Mouse (Mus musculus): ENCODE measurements around the gene Acta2. TPM values are rescaled to one million over a fixed set of nuclear protein-coding genes. Genes with fewer than 3 reads are reported as not detected.
A peak's percentile ranks its signal among the peaks of the same experiment; 100 is the strongest.
"Not testable (repeated sequence)": the region's sequence is repeated elsewhere in the genome, so short reads cannot be mapped to it uniquely, and the experiment has no call there.

Gene Acta2
- polyA plus RNA-seq, 1 experiment from 2014 or later: 1,410 TPM

- Histone ChIP-seq H3K27ac (0 out of 2 replicates have a peak overlapping the region, but pooled peaks have one; percentile 37), H3K36me3 (no peaks in the 10 kb centered on the region), H3K9me3 (no peaks in the 10 kb centered on the region), H3K4me2 (replicated peaks) (peak overlapping the region; percentile 22; the same call in 1 of the 2 replicates), H3K4me3 (replicated peaks) (no peak overlapping the region), H3K27me3 (replicated peaks) (no peaks in the 10 kb centered on the region), H3K4me1 (replicated peaks) (0 out of 2 replicates have a peak, but pooled peaks cover 9% of the 10 kb centered on the region), H3K9ac (no peak overlapping the region)
- no peak for ATAC-seq
- 73% methylated on average over 12 of the region's 12 CpGs for WGBS
These were observed 42.7 kb downstream of the Acta2 start for GRCm38 (mm10) chr19:34212489-34213250.

DNA sequence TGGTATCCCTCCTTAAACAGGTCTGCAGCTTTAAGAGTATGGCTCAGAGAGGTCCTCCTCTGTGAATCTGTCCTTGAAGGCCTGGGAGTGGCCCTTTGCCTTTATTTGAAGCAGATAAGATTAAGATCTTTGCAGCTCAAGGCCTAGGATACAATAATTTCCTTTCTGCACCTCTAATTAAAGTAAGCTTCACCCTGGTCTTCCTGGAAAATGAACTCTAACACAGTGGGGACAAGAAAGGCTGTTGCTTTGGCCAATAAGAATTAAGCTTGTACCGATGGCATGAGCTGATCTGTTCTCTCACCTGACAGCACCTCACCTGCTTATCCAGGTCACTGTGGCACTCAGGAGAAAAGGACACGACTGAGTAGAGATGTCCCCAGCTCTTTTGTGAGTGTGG is 44.5 kb downstream of the Acta2 start:
- WGBS: 46% methylated on average over 2 of the region's 2 CpGs
- peak; percentile 74 for ATAC-seq

DNA sequence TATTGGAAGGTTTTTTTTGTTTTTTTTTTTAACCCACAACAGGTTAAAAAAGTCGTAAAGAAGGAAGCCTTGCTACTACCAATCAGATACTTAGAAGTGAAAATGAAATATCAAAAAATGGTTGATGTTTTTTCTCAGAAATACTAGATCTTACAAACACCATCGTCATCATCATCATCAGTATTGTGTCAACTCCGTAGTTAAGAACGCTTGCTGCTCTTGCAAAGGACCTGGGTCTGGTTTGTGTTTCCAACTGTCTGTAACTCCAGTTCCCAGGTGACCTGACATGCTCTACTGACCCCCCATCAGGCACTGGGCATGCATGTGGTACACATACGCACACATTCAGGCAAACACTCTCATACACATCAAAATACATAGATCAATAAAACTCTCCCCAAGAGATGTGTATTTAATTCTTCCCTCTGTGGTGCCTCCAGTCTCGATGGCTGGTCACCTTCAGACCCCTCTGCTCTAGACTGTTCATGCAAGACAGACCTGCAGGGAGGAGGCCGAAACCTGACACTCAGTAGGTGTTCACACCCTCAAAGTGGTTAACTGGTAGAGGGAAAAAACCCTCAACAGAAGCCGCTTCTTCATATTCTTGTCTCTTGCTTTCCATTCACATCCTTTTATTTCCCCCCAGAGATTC is 45.3 kb downstream of the Acta2 start:
- H3K27me3 ChIP-seq (replicated peaks): no peaks in the 10 kb centered on the region
- no peaks in the 10 kb centered on the region for H3K9me3 ChIP-seq
- 0 out of 2 replicates have a peak, but pooled peaks cover 9% of the 10 kb centered on the region for H3K4me1 ChIP-seq (replicated peaks)
- 76% methylated on average over 8 of the region's 8 CpGs for WGBS
- H3K4me2 ChIP-seq (replicated peaks): no peak overlapping the region
- H3K27ac ChIP-seq: peak overlapping the region; percentile 56
- ATAC-seq: 0 out of 2 replicates have a peak, but pooled peaks have one; percentile 19
- H3K9ac ChIP-seq: no peak overlapping the region
- H3K36me3 ChIP-seq: no peaks in the 10 kb centered on the region
- no peak overlapping the region for H3K4me3 ChIP-seq (replicated peaks)

More for the DNA sequence above, 44.5 kb downstream of the Acta2 start:
- Histone ChIP-seq H3K9ac (no peak overlapping the region), H3K4me2 (replicated peaks) (no peak overlapping the region), H3K4me3 (replicated peaks) (no peak overlapping the region), H3K4me1 (replicated peaks) (0 out of 2 replicates have a peak, but pooled peaks cover 9% of the 10 kb centered on the region), H3K36me3 (no peaks in the 10 kb centered on the region), H3K27ac (peak overlapping the region; percentile 58; the same call in 1 of the 2 replicates), H3K27me3 (replicated peaks) (no peaks in the 10 kb centered on the region), H3K9me3 (no peaks in the 10 kb centered on the region)

GRCm38 (mm10) chr19:34209031-34209430 is 46.4 kb downstream of the Acta2 start:
- no peaks in the 10 kb centered on the region for H3K27me3 ChIP-seq (replicated peaks)
- no peak overlapping the region for H3K4me3 ChIP-seq (replicated peaks)
- H3K9me3 ChIP-seq: no peaks in the 10 kb centered on the region
- H3K36me3 ChIP-seq: no peaks in the 10 kb centered on the region
- WGBS: 48% methylated on average over 3 of the region's 3 CpGs
- peak overlapping the region; percentile 27; the same call in 1 of the 2 replicates for H3K27ac ChIP-seq
- no peak overlapping the region for H3K9ac ChIP-seq
- peak overlapping the region; percentile 33 for H3K4me2 ChIP-seq (replicated peaks)
- ATAC-seq: peak; percentile 92
- 0 out of 2 replicates have a peak, but pooled peaks cover 9% of the 10 kb centered on the region for H3K4me1 ChIP-seq (replicated peaks)

- no peak for ATAC-seq
- H3K9me3 ChIP-seq: no peaks in the 10 kb centered on the region
- H3K27me3 ChIP-seq (replicated peaks): no peaks in the 10 kb centered on the region
- no peak overlapping the region for H3K27ac ChIP-seq
- no peak overlapping the region for H3K9ac ChIP-seq
- WGBS: 72% methylated on average over 8 of the region's 8 CpGs
- no peak overlapping the region for H3K4me3 ChIP-seq (replicated peaks)
- H3K4me1 ChIP-seq (replicated peaks): 0 out of 2 replicates have a peak, but pooled peaks cover 4% of the 10 kb centered on the region
- no peak overlapping the region for H3K4me2 ChIP-seq (replicated peaks)
- no peaks in the 10 kb centered on the region for H3K36me3 ChIP-seq
These were observed 48.5 kb downstream of the Acta2 start for GRCm38 (mm10) chr19:34206760-34207440.

DNA sequence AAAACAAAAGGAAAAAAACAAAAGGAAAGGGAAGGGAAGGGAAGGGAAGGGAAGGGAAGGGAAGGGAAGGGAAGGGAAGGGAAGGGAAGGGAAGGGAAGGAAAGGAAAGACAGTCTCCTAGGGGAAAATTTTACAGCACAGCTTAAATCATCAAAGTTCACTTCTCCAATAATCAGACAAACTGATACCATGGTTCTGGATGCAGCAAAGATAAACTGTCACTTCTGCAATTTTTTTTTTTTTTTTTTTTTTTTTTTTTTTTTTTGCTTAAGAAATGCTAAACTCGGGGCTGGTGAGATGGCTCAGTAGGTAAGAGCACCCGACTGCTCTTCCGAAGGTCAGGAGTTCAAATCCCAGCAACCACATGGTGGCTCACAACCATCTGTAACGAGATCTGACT is 49.3 kb downstream of the Acta2 start:
- not testable (repeated sequence) for H3K4me2 ChIP-seq (replicated peaks); H3K4me3 ChIP-seq (replicated peaks); H3K27me3 ChIP-seq (replicated peaks); H3K27ac ChIP-seq; H3K36me3 ChIP-seq; H3K9me3 ChIP-seq; ATAC-seq; H3K9ac ChIP-seq; H3K4me1 ChIP-seq (replicated peaks)
- 73% methylated on average over 4 of the region's 4 CpGs for WGBS

GRCm38 (mm10) chr19:34202668-34203067 is 52.7 kb downstream of the Acta2 start:
- no peak for ATAC-seq
- 80% methylated on average over 2 of the region's 2 CpGs for WGBS
- Histone ChIP-seq H3K9me3 (no peaks in the 10 kb centered on the region), H3K4me3 (replicated peaks) (no peak overlapping the region), H3K36me3 (no peaks in the 10 kb centered on the region), H3K4me1 (replicated peaks) (no peaks in the 10 kb centered on the region), H3K4me2 (replicated peaks) (no peak overlapping the region), H3K27ac (no peak overlapping the region), H3K9ac (no peak overlapping the region), H3K27me3 (replicated peaks) (no peaks in the 10 kb centered on the region)

DNA sequence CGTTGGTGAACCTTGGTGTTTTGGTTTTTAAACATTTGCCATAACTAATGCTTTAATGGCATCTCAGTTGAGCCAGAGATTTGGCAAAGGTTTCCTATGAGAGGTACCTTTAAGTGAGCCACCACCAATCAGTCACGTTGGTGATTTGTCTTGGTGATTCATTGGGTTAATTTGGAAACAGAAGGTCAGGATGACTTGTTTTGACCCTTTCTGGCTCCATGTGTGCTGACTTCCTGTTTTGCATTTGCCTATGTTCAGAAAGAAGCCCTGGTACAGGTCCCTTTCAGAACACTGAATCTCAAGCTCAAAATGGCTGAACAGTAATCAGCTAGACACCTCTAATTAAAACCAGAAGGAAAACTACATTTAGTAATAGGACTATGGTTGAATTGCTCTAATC is 55.9 kb downstream of the Acta2 start:
- no peaks in the 10 kb centered on the region for H3K36me3 ChIP-seq
- H3K9me3 ChIP-seq: no peaks in the 10 kb centered on the region
- H3K4me2 ChIP-seq (replicated peaks): no peak overlapping the region
- no peak overlapping the region for H3K9ac ChIP-seq
- no peak overlapping the region for H3K4me3 ChIP-seq (replicated peaks)
- WGBS: 63% methylated on average over 2 of the region's 2 CpGs
- H3K27ac ChIP-seq: no peak overlapping the region
- no peaks in the 10 kb centered on the region for H3K27me3 ChIP-seq (replicated peaks)
- no peak for ATAC-seq
- no peaks in the 10 kb centered on the region for H3K4me1 ChIP-seq (replicated peaks)

DNA sequence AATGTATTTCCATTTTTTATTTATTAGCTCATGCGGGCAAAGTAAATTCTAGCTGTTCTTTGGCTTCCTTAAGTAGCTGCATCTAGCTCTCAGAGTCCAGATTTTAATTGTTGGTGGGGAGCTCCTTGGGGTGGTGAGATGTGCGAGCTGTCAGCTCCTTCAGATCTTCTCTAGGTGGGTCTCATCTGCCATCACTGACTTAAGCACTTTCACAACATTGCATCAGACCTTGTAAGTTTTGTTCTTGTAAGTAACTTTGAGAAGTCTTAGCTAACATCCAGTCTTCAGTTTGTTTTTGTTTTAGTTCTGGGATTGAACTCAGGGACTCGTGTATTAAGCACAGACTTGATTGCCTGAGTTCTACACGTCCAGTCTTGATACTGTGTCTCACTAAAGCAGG is 56.5 kb downstream of the Acta2 start:
- Histone ChIP-seq H3K36me3 (no peaks in the 10 kb centered on the region), H3K9ac (no peak overlapping the region), H3K27me3 (replicated peaks) (no peaks in the 10 kb centered on the region), H3K27ac (no peak overlapping the region), H3K4me2 (replicated peaks) (no peak overlapping the region), H3K9me3 (no peaks in the 10 kb centered on the region), H3K4me1 (replicated peaks) (no peaks in the 10 kb centered on the region), H3K4me3 (replicated peaks) (no peak overlapping the region)
- WGBS: 84% methylated on average over 4 of the region's 4 CpGs
- ATAC-seq: no peak

DNA sequence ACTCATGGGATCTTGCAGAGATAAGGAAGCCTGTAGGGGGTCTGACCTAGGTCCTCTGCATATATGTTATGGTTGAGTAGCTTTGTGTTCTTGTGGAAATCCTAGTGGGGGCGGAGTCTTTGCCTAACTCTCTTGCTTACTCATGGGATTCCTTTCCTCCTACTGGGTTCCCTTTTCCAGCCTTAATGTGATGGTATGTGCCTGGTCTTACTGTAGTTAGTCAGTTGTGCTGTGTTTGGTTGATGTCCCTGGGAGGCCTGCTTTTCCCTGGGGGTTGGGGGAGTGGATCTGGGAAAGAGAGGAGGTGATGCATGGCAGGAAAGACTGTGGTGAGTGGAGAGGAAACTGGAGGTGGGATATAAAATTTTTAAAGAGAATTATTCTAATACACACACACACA is 57.3 kb downstream of the Acta2 start:
- H3K4me2 ChIP-seq (replicated peaks): no peak overlapping the region
- H3K9ac ChIP-seq: no peak overlapping the region
- no peak overlapping the region for H3K4me3 ChIP-seq (replicated peaks)
- no peaks in the 10 kb centered on the region for H3K4me1 ChIP-seq (replicated peaks)
- no peak overlapping the region for H3K27ac ChIP-seq
- WGBS: 90% methylated on average over 1 of the region's 1 CpGs
- no peaks in the 10 kb centered on the region for H3K9me3 ChIP-seq
- H3K36me3 ChIP-seq: no peaks in the 10 kb centered on the region
- H3K27me3 ChIP-seq (replicated peaks): no peaks in the 10 kb centered on the region
- ATAC-seq: no peak

DNA sequence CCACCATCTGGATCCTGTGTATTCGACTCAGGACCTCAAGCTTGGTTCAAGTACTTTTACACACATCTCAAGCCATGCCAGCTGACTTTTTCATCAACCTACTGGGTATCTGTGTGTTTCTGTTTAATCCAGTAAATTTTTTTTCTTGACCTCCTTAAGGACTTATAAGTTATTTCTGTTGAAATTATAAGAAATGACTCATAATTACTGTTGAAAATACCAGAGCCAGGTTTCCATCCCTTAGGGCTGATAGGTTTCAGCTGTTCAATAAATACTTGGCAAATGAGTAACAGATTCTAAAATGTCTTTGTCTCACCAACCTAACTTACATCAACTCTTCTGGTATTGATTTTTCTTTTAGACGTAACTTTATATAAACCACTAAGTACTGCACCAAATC is 60.4 kb downstream of the Acta2 start:
- H3K36me3 ChIP-seq: no peaks in the 10 kb centered on the region
- ATAC-seq: no peak
- 47% methylated on average over 2 of the region's 2 CpGs for WGBS
- H3K27me3 ChIP-seq (replicated peaks): no peaks in the 10 kb centered on the region
- 0 out of 2 replicates have a peak, but pooled peaks cover 5% of the 10 kb centered on the region for H3K4me1 ChIP-seq (replicated peaks)
- H3K9me3 ChIP-seq: no peaks in the 10 kb centered on the region
- H3K27ac ChIP-seq: no peak overlapping the region
- no peak overlapping the region for H3K4me3 ChIP-seq (replicated peaks)
- H3K4me2 ChIP-seq (replicated peaks): no peak overlapping the region
- H3K9ac ChIP-seq: no peak overlapping the region

- Histone ChIP-seq H3K27me3 (replicated peaks) (no peaks in the 10 kb centered on the region), H3K4me2 (replicated peaks) (peak overlapping the region; percentile 85), H3K27ac (no peak overlapping the region), H3K36me3 (no peaks in the 10 kb centered on the region), H3K4me1 (replicated peaks) (0 out of 2 replicates have a peak, but pooled peaks cover 5% of the 10 kb centered on the region), H3K9ac (no peak overlapping the region), H3K9me3 (no peaks in the 10 kb centered on the region), H3K4me3 (replicated peaks) (peak overlapping the region; percentile 63; the same call in 1 of the 2 replicates)
- 87% methylated on average over 6 of the region's 6 CpGs for WGBS
- ATAC-seq: no peak
These were observed 61.2 kb downstream of the Acta2 start for GRCm38 (mm10) chr19:34194132-34194745.

Data from intestine, embryonic 15.5 days (tissue).